Comparison of ENCODE assay signal across 34 mouse cellular contexts in the genomic region with DNA sequence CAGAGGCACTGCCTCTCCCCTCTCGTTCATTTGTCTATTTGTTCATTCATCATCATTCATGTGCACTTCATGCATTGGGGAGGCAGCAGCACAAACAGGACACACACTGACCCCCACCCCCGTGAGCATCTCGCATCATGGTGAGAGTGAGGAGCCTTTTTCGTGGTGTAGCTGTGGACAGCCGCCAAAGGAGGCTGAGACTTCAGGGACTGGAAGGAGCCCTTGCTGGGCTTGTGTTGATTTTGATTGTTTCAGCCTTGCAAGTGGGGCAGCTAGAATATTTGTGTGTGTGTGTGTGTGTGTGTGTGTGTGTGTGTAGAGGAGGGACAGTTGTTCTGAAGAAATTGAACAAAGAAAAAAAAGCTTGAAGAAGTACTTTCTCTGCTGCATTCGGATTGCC.
"Had no signal": no experiment of that assay in that cellular context is flagged by ENCODE, and none has a peak within 500 bp of the region (broad histone marks: within the 10 kb centered on the region; RNA-seq: fewer than 3 reads in every experiment).

No protein-coding gene starts in this region.

- H3K27me3 ChIP-seq: heart, embryonic 13.5 days; heart, embryonic 15.5 days; hindbrain, embryonic 12.5 days; hindbrain, embryonic 13.5 days; hindbrain, embryonic 15.5 days; intestine, embryonic 15.5 days; kidney, embryonic 15.5 days had no signal

- H3K4me1 ChIP-seq: hindbrain, embryonic 12.5 days had no signal

- H3K4me3 ChIP-seq: heart, embryonic 10.5 days; heart, embryonic 13.5 days; heart, embryonic 15.5 days; hindbrain, embryonic 10.5 days; hindbrain, embryonic 12.5 days; hindbrain, embryonic 13.5 days; hindbrain, embryonic 15.5 days; intestine, embryonic 15.5 days; kidney, embryonic 15.5 days; layer of hippocampus, adult 2 months had no signal

- H3K36me3 ChIP-seq: hindbrain, embryonic 10.5 days; hindbrain, embryonic 12.5 days; hindbrain, embryonic 13.5 days; hindbrain, embryonic 15.5 days; intestine, embryonic 15.5 days; kidney, embryonic 15.5 days had no signal

- H3K4me2 ChIP-seq: heart, embryonic 11.5 days; heart, embryonic 13.5 days; heart, embryonic 15.5 days; hindbrain, embryonic 12.5 days; hindbrain, embryonic 13.5 days; hindbrain, embryonic 14.5 days; hindbrain, embryonic 15.5 days; intestine, embryonic 15.5 days; kidney, embryonic 15.5 days had no signal

- H3K9me3 ChIP-seq: heart, embryonic 10.5 days; heart, embryonic 13.5 days; heart, embryonic 15.5 days; hindbrain, embryonic 10.5 days; hindbrain, embryonic 12.5 days; hindbrain, embryonic 13.5 days; hindbrain, embryonic 15.5 days; intestine, embryonic 15.5 days; kidney, embryonic 15.5 days had no signal

- H3K9ac ChIP-seq: heart, embryonic 13.5 days; heart, embryonic 15.5 days; hindbrain, embryonic 12.5 days; hindbrain, embryonic 13.5 days; hindbrain, embryonic 14.5 days; hindbrain, embryonic 15.5 days; intestine, embryonic 15.5 days; kidney, embryonic 15.5 days had no signal

- H3K27ac ChIP-seq: heart, embryonic 10.5 days; heart, embryonic 13.5 days; heart, embryonic 15.5 days; hindbrain, embryonic 10.5 days; hindbrain, embryonic 12.5 days; hindbrain, embryonic 13.5 days; hindbrain, embryonic 14.5 days; hindbrain, embryonic 15.5 days; hindbrain, postnatal 0 days; intestine, embryonic 15.5 days; kidney, embryonic 15.5 days; kidney, postnatal 0 days; layer of hippocampus, adult 2 months had no signal

- ATAC-seq: hindbrain, embryonic 16.5 days; hindbrain, postnatal 0 days; inflammation-experienced regulatory T-cells, adult 6 months; intestine, embryonic 15.5 days; intestine, embryonic 16.5 days; intestine, postnatal 0 days had no signal

- DNase-seq: heart, postnatal 10 days; heart, postnatal 14 days; heart, postnatal 36 days; heart, postnatal 4 days; kidney, adult 11 months; kidney, adult 18-20 months; kidney, adult 2 months; kidney, adult 8-10 months; kidney, adult 9 months; kidney, postnatal 10 days; kidney, postnatal 14 days; kidney, postnatal 25 days; kidney, postnatal 36 days; kidney, postnatal 4 days; layer of hippocampus, adult 9-11 months; layer of hippocampus, postnatal 36 days had no signal
